Mouse (Mus musculus): ENCODE data around the gene Kctd11.
A peak's percentile ranks its signal among the peaks of the same experiment; 100 is the strongest.
"Not testable (repeated sequence)": the region's sequence is repeated elsewhere in the genome, so short reads cannot be mapped to it uniquely, and the experiment has no call there.

Kctd11 gene

GRCm38 (mm10) chr11:69880853-69881603 lies at the start of gene Kctd11:
Gene Kctd11 (minus strand): TSS chr11:69881406.
- DNase-seq (ENCODE audit: low read depth in 2 of 2, low spot score in 2 of 2) = peak; percentile 57 to 59

- not testable (repeated sequence) for DNase-seq (ENCODE audit: low read depth in 2 of 2, low spot score in 2 of 2)
Measured at GRCm38 (mm10) chr11:69930176-69930575, 49.0 kb upstream of the Kctd11 start.

GRCm38 (mm10) chr11:69929712-69930111 lies 48.5 kb upstream of the Kctd11 start:
- no peak for DNase-seq (ENCODE audit: low read depth in 2 of 2, low spot score in 2 of 2)

DNA sequence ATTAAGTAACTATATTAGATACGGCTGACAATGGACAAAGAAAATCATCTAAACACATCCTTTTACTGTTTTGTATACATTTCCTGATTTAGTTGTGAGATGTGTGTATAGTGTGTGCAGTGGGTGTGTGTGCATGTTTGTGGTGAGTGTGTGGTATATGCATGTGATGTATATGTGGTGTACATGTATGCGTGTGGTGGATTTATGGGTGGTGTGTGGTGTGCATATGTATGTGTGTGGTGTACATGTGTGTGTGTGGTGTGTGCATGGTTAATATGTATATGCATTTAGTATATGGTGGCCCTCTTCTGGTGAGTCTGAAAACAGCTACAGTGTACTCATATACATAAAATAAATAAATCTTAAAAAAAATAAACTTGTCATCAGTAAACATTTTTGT lies 46.3 kb upstream of the Kctd11 start:
- no peak for DNase-seq (ENCODE audit: low read depth in 2 of 2, low spot score in 2 of 2)

- no peak for DNase-seq (ENCODE audit: low read depth in 2 of 2, low spot score in 2 of 2)
Measured at GRCm38 (mm10) chr11:69922796-69923195, 41.6 kb upstream of the Kctd11 start.

GRCm38 (mm10) chr11:69922012-69922756 lies 41.0 kb upstream of the Kctd11 start:
- DNase-seq (ENCODE audit: low read depth in 2 of 2, low spot score in 2 of 2) = no peak

DNA sequence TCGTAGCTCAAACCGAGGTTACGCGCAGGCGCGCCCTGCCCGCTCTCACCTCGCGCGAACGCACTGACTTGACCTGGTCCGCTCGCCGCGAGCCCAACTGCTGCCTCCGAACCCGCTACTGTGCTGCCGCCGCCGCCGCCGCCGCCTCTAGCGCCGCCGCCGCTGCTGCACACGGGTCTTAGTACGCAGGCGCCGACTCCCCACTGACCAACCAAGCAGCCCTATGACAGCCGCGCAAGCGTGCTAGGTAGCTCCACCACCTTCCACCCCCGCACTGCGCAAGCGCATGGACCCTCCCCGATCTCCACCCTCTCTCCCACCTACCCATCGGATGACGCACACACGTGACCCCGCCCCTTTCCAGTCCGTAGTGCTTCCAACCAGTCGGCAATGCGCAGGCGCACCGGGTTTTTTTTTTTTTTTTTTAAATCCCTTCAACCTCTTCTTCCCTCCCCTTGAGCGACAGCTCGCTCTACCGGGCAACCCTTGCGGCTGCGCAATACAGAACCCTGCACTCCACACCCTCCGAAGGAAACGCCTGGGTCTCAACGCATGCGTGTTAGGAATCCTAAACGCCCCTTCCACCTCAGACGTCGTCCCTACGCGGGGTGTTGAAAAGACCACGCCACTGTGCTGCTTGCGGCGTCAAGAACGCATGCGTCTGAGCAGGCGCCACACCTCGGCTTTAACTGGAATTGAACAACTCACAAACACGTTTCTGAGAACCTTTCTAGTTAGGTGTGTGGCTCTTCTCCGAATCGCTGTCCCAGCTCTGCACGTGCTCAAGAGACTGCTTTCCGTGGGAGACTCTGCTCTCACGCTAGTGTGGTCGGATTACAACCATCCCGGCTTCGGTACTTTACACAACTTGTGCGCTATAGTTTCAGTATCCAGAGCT lies 40.2 kb upstream of the Kctd11 start, which contains the start of gene Eif5a:
TSS of gene Eif5a (minus strand) at position 845 of the 898 bp plus-strand sequence.
- peak; percentile 100 for DNase-seq (ENCODE audit: low read depth in 2 of 2, low spot score in 2 of 2)

GRCm38 (mm10) chr11:69920266-69921031 lies 39.2 kb upstream of the Kctd11 start:
- DNase-seq (ENCODE audit: low read depth in 2 of 2, low spot score in 2 of 2) = no peak

- peak; percentile 63 to 75 for DNase-seq (ENCODE audit: low read depth in 2 of 2, low spot score in 2 of 2)
Measured at GRCm38 (mm10) chr11:69919661-69920265, 38.6 kb upstream of the Kctd11 start.

DNA sequence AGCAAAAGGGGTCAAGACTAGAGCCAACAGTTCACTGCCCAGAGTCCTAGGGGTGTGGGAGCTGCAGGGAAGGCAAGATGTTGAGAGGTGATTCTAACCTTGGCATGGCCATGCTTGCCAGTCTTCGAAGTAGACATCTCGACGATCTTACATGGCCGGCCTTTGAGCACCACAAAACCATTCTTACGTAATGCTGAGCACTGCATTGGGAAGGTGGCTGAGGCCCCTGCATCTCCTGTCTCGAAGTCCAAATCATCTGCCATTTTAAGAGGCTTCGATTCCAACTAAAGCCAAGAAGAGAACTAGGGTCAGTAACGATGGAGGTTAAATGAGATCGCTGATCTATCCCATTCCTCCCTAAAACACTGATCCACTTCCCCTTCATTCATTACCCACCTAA lies 37.8 kb upstream of the Kctd11 start:
- DNase-seq (ENCODE audit: low read depth in 2 of 2, low spot score in 2 of 2) = no peak

DNA sequence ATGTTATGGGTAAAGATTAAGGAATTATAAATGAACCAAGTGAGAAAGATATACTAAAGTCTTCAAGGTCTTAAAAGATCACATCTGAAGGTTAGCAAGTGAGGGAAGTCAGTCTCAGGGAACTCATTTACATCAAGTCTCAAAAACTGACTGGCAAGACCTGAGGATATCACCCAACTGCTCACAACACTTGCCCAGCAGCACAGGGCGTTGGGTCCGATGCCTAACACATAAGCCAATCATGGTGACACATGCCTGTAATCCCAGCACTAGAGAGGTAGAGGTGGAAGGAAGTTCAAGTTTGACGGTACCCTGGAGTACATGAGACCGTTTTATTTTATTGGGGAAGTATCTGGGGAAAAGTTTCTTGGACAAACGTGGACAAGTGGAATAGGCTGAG lies 36.9 kb upstream of the Kctd11 start:
- no peak for DNase-seq (ENCODE audit: low read depth in 2 of 2, low spot score in 2 of 2)

- DNase-seq (ENCODE audit: low read depth in 2 of 2, low spot score in 2 of 2) = no peak
Measured at GRCm38 (mm10) chr11:69917379-69917948, 36.3 kb upstream of the Kctd11 start.

DNA sequence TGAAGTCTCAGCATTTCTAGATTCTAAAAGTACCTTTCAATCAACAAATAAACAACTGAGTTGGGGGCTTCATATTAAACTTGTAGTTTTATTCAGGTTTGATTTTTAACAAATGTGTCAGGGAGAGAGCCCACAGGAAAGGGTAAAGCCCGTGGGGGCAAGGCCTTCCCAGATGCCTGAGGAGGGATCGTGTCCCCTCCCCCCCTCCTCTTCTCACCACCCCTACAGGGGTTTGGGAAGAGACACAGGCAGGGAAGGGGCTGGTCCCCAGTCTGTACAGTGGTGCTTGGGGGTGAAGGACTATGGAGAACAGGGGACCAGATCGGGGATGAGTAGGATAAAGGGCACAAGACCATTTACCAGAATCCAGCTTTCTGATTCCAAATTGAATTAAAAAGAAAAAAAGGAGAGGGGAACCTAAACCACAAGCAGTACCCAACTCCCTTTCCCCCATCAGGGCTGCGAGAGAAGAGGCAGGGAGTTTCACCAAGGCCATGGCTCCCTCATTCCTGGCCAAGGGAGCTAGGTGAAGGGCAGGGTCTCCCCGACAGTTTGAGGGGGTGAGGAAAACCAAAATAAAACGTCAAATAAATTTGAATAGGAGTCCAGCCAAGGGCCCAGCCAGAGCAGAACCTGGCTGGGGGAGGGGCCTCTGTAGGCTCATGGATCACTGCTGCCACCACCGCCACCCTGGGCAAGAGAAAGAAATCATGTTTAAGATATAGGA lies 35.6 kb upstream of the Kctd11 start:
- not testable (repeated sequence) for DNase-seq (ENCODE audit: low read depth in 2 of 2, low spot score in 2 of 2)

DNA sequence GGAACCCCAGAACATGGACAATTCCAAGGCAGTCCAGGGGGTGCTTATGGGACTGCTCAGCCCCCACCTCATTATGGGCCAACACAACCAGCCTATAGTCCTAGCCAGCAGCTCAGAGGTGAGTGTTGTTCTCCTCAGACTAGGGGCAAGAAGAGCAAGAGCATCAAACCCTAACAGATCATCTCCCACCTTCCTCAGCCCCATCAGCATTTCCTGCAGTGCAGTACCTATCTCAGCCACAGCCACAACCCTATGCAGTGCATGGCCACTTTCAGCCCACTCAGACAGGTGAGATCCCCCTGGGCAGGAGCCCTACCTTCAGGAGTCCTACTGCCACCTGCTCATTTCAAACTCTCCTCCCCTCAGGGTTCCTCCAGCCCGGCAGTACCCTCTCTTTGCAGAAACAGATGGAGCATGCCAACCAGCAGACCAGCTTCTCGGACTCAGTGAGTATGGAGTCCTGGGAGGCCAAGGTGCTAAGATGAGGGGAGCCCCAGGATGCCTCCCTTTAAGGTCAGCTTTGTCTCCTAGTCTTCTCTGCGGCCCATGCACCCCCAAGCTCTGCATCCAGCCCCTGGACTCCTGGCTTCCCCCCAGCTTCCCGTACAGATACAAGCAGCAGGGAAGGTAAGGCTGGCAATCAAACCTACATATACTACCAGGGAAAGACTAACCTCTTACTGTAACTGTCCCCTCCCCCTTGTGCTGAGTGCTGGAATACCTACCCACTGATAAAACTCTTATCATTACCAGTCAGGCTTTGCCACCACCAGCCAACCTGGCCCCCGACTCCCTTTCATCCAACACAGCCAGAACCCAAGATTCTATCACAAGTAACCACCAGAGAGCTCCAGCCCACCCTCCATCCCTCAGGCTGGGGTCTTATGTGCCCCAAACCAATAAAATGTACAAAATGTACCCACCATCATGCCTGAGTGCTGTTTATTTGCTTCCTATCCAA lies 34.7 kb upstream of the Kctd11 start:
- DNase-seq (ENCODE audit: low read depth in 2 of 2, low spot score in 2 of 2) = no peak

DNA sequence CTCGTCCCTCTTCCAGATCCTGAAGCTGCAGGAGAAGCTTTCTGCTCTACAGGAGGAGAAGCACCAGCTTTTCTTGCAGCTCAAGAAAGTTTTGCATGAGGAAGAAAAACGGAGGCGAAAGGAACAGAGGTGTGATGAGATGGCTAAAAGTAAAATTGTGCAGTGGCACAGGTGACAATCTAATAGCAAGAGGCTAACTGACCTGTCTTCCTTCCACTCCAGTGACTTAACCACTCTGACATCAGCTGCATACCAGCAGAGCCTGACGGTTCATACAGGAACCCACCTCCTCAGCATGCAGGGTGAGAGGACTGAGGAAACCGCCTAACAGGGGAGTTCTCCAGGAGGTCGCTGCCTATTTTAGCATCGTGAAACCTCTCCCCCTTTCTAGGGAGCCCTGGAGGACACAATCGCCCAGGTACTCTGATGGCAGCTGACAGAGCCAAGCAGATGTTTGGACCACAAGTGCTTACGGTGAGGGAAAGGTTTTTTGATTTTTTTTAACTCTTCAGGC lies 33.8 kb upstream of the Kctd11 start:
- no peak for DNase-seq (ENCODE audit: low read depth in 2 of 2, low spot score in 2 of 2)

DNA sequence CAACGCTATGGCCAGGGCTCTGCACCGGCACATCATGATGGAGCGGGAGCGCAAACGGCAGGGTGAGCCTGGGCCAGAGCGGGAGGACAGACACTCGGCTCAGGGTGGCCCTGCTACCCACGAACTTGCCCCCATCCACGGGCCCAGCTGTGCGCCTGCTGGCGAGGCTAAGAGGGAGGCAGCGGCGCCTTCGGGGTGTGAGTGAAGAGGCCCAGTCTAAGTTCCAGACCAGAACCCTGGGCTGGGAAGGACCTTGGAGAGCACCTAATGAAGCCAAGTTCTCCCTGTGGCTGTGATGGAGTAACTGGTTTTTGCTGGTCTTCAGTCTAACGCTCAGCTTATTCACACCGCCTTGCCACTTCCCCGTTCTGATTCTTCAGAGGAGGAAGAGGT lies 33.2 kb upstream of the Kctd11 start:
- DNase-seq (ENCODE audit: low read depth in 2 of 2, low spot score in 2 of 2) = no peak

DNA sequence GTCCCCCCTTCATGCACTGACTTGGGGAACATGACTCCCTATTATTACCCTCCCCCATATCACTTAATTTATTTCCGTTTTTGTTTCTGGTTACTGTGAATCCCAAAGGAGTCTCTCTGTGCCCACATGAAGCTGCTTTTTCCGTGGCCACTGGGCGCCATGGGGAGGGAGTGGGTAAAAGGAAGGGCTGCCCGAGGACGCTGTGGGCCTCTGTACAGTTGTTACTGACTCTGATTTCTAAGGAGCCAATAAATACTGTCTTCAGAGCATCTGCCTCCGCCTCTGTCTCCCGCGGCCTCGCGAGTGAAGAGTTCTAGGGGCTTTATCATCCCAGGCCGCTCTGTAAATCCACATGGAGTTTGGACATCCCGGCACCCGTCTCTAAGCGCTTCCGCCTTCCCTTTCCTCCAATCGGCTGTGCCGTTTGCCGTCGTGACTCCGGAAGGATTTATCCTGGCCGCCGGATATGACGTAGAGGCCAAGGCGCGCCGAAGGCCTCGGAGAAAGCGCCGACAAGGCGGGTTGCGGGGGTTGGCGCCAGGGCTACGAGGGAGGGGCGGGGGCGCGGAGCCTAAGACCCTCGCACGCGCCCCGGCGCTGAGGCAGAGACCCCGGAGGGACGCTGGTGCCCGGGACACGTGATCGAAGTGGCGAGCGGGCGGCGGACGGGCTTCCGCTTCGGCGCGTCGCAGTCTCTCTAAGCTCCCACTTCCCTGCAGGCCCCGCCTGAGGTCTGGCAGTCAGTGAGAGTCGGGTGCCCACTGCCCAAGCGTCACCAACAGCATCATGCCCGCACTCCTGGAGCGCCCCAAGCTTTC lies 32.6 kb upstream of the Kctd11 start, which contains the start of gene Gps2:
TSS of gene Gps2 (plus strand) at position 335 of the 818 bp plus-strand sequence.
- peak; percentile 85 to 88 for DNase-seq (ENCODE audit: low read depth in 2 of 2, low spot score in 2 of 2)
